Mouse (Mus musculus) spleen, postnatal 0 days (tissue): ENCODE results near the gene Pirt. TPM values are rescaled to one million over a fixed set of nuclear protein-coding genes. Genes with fewer than 3 reads are reported as not detected.

ENCODE experiments used
- polyA plus RNA-seq: library from polyadenylated mRNA; unstranded; fragments of >200 nt; fragmentation: Nextera tagmentation; extraction: Ambion mirVana; gene quantifications from 2 replicates; pipeline ENCODE4 v1.2.1, GENCODE M21; 2015

The Pirt gene
- not detected in 2 replicates for polyA plus RNA-seq

GRCm38 (mm10) chr11:66911811-66912210 lies at the start of gene Pirt:
Gene Pirt, plus strand, starts transcription at chr11:66911981.

GRCm38 (mm10) chr11:66956303-66956702 lies 44.5 kb downstream of the Pirt start, which contains the start of gene Tmem238l:
Gene Tmem238l, plus strand, starts transcription at chr11:66956638.

Other genes with a start within 250 kb of the Pirt start
- not detected in 2 replicates for gene Tmem238l, start 44.7 kb downstream of the Pirt start, polyA plus RNA-seq
- gene Tmem220, start 113.2 kb downstream of the Pirt start, polyA plus RNA-seq, result 1.1 TPM in 2 replicates
- 17.1 and 22.7 TPM in 2 replicates for gene Adprm, start 140.6 kb downstream of the Pirt start, polyA plus RNA-seq
- gene Sco1, start 140.7 kb downstream of the Pirt start, polyA plus RNA-seq, result 6.5 and 7.4 TPM in 2 replicates
- 0.10 TPM in 1 of 2 replicates, not detected in the other for gene Myh3, start 166.3 kb downstream of the Pirt start, polyA plus RNA-seq